Mouse (Mus musculus) intestine, embryonic 16.5 days (tissue): Measurements from ENCODE around the gene Cdk2ap2. TPM values are rescaled to one million over a fixed set of nuclear protein-coding genes. Genes with fewer than 3 reads are reported as not detected.

Experiments
- ATAC-seq: fragments of 200-750 bp; cut with Nextera tagmentation; 2 replicates; pipeline ENCODE4 v1.8.0; 2017; ENCODE audit warnings: moderate TSS enrichment, moderate library complexity
- H3K27ac ChIP-seq: fragments of 300-500 bp; sonication (generic); 2 replicates; pipeline ENCODE4 v1.5.1; 2014; ENCODE audit warnings: mild to moderate bottlenecking, low read length
- H3K27me3 ChIP-seq: fragments of 300-500 bp; sonication (generic); replicated peaks from 2 replicates; pipeline ENCODE4 v1.6.1; 2014; ENCODE audit warnings: low read length, control low read depth, mixed read lengths; ENCODE audit not compliant: control insufficient read depth, insufficient read depth
- H3K36me3 ChIP-seq: fragments of 300-500 bp; sonication (generic); 2 replicates; pipeline ENCODE4 v1.6.1; 2014; ENCODE audit warnings: low read length, control low read depth; ENCODE audit not compliant: control insufficient read depth, insufficient read depth
- H3K4me1 ChIP-seq: fragments of 300-500 bp; sonication (generic); 2 replicates; pipeline ENCODE4 v1.6.1; 2014; ENCODE audit warnings: low read length, control low read depth, mixed read lengths; ENCODE audit not compliant: control insufficient read depth, insufficient read depth
- H3K4me2 ChIP-seq: fragments of 300-500 bp; sonication (generic); 2 replicates; pipeline ENCODE4 v1.6.1; 2014; ENCODE audit warnings: low read depth, low read length, control low read depth
- H3K4me3 ChIP-seq: fragments of 300-500 bp; sonication (generic); 2 replicates; pipeline ENCODE4 v1.5.1; 2014; ENCODE audit warnings: mild to moderate bottlenecking, low read length
- H3K9ac ChIP-seq: fragments of 300-500 bp; sonication (generic); 2 replicates; pipeline ENCODE4 v1.6.1; 2014; ENCODE audit warnings: low read depth, low read length
- H3K9me3 ChIP-seq: fragments of 300-500 bp; sonication (generic); 2 replicates; pipeline ENCODE4 v1.6.1; 2016; ENCODE audit warnings: low read length, control low read depth; ENCODE audit not compliant: control insufficient read depth
- WGBS: fragments of 180-500 bp; shearing (Covaris S2); extraction: QIAGEN DNeasy Blood & Tissue Kit; methylation state at CpG from one replicate; pipeline ENCODE4 v1.1.7; 2014; 5-methylcytosine and 5-hydroxymethylcytosine counted together
- polyA plus RNA-seq: library from polyadenylated mRNA; unstranded; fragments of >200 nt; fragmentation: Nextera tagmentation; extraction: Ambion mirVana; gene quantifications from 2 replicates; pipeline ENCODE4 v1.2.1, GENCODE M21; 2015

The Cdk2ap2 gene
- polyA plus RNA-seq, 1 experiment from 2014 or later = 159 TPM

GRCm38 (mm10) chr19:4086156-4086555 lies 10.8 kb upstream of the Cdk2ap2 start:
- no peaks in the 10 kb centered on the region for H3K9me3 ChIP-seq
- H3K27ac ChIP-seq = no peak overlapping the region
- H3K36me3 ChIP-seq = no peaks in the 10 kb centered on the region
- no peaks in the 10 kb centered on the region for H3K27me3 ChIP-seq
- no peak overlapping the region for H3K9ac ChIP-seq
- 91% methylated on average over 15 of the region's 15 CpGs for WGBS
- no peak overlapping the region for H3K4me3 ChIP-seq
- no peaks in the 10 kb centered on the region for H3K4me1 ChIP-seq
- H3K4me2 ChIP-seq = no peak overlapping the region
- no peak for ATAC-seq

GRCm38 (mm10) chr19:4087090-4087489 lies 9.9 kb upstream of the Cdk2ap2 start:
- no peak for ATAC-seq
- Histone ChIP-seq H3K4me3 (no peak overlapping the region), H3K9ac (no peak overlapping the region), H3K27ac (no peak overlapping the region), H3K9me3 (no peaks in the 10 kb centered on the region), H3K36me3 (no peaks in the 10 kb centered on the region), H3K27me3 (no peaks in the 10 kb centered on the region), H3K4me2 (no peak overlapping the region), H3K4me1 (no peaks in the 10 kb centered on the region)
- 86% methylated on average over 5 of the region's 5 CpGs for WGBS

DNA sequence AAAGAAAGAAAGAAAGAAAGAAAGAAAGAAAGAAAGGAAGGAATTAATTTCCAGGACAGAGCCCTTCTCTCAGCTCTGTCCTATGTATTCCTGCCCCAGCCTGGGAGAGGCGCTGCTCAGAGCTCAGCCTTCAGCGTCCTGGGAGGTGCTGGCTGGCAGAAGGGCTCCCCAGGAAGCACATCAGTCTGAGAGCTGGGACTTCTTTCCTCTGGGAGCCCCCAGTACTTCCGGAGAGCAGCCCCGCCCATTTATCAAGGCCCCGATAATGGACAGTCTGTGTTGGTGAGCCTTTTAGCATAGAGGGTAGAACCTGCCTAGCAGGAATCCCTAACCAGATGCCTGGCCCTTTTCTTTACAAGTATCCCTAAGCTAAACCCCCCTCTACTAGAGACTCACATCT lies 8.8 kb upstream of the Cdk2ap2 start:
- H3K4me3 ChIP-seq = no peak overlapping the region
- no peak overlapping the region for H3K27ac ChIP-seq
- H3K36me3 ChIP-seq = no peaks in the 10 kb centered on the region
- no peaks in the 10 kb centered on the region for H3K27me3 ChIP-seq
- no peak overlapping the region for H3K4me2 ChIP-seq
- H3K4me1 ChIP-seq = peaks cover 4% of the 10 kb centered on the region; the same call in 1 of the 2 replicates
- no peak overlapping the region for H3K9ac ChIP-seq
- no peak for ATAC-seq
- no peaks in the 10 kb centered on the region for H3K9me3 ChIP-seq
- WGBS = 33% methylated on average over 5 of the region's 5 CpGs

- no peak overlapping the region for H3K4me3 ChIP-seq
- H3K36me3 ChIP-seq = no peaks in the 10 kb centered on the region
- no peak for ATAC-seq
Observed at GRCm38 (mm10) chr19:4089128-4089527, 7.9 kb upstream of the Cdk2ap2 start.

GRCm38 (mm10) chr19:4090446-4090845 lies 6.5 kb upstream of the Cdk2ap2 start:
- no peak for ATAC-seq
- Histone ChIP-seq H3K4me3 (no peak overlapping the region), H3K4me2 (no peak overlapping the region), H3K4me1 (peaks cover 4% of the 10 kb centered on the region; the same call in 1 of the 2 replicates), H3K36me3 (no peaks in the 10 kb centered on the region), H3K27me3 (no peaks in the 10 kb centered on the region), H3K27ac (no peak overlapping the region), H3K9ac (no peak overlapping the region), H3K9me3 (no peaks in the 10 kb centered on the region)
- WGBS = 88% methylated on average over 3 of the region's 3 CpGs

More at GRCm38 (mm10) chr19:4089128-4089527, 7.9 kb upstream of the Cdk2ap2 start:
- H3K4me1 ChIP-seq = peaks cover 4% of the 10 kb centered on the region; the same call in 1 of the 2 replicates
- H3K9ac ChIP-seq = no peak overlapping the region
- WGBS = 79% methylated on average over 6 of the region's 6 CpGs
- H3K9me3 ChIP-seq = no peaks in the 10 kb centered on the region
- no peak overlapping the region for H3K4me2 ChIP-seq
- no peak overlapping the region for H3K27ac ChIP-seq
- no peaks in the 10 kb centered on the region for H3K27me3 ChIP-seq

GRCm38 (mm10) chr19:4091383-4091782 lies 5.6 kb upstream of the Cdk2ap2 start:
- Histone ChIP-seq H3K4me3 (no peak overlapping the region), H3K9ac (no peak overlapping the region), H3K9me3 (no peaks in the 10 kb centered on the region), H3K27ac (no peak overlapping the region), H3K27me3 (no peaks in the 10 kb centered on the region), H3K4me1 (peaks cover 4% of the 10 kb centered on the region), H3K4me2 (no peak overlapping the region), H3K36me3 (no peaks in the 10 kb centered on the region)
- ATAC-seq = no peak
- WGBS = 64% methylated on average over 2 of the region's 2 CpGs

DNA sequence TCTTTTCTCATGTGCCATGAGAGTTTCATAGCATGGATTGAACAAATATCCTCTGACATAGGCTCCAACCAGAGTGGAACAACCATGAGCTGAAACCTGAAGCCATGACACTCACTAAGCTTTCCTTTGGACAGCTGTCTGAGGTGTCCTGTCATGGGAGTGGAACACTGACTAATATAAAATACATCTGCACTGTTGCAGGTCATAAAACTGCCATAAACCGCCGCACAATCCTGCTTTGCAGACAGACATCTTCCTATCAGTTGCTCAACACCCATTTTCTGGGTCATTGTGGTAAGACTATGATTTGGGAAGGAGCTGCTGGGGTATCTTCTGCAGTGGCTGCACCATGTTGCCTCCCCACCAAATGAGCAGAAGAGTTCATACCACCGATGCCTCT lies 4.2 kb upstream of the Cdk2ap2 start:
- no peak overlapping the region for H3K9ac ChIP-seq
- H3K4me1 ChIP-seq = peaks cover 8% of the 10 kb centered on the region
- no peak overlapping the region for H3K4me2 ChIP-seq
- H3K4me3 ChIP-seq = no peak overlapping the region
- no peaks in the 10 kb centered on the region for H3K36me3 ChIP-seq
- H3K27me3 ChIP-seq = no peaks in the 10 kb centered on the region
- ATAC-seq = no peak
- H3K9me3 ChIP-seq = no peaks in the 10 kb centered on the region
- 68% methylated on average over 3 of the region's 3 CpGs for WGBS
- no peak overlapping the region for H3K27ac ChIP-seq

- Histone ChIP-seq H3K9ac (no peak overlapping the region), H3K4me2 (no peak overlapping the region), H3K27me3 (no peaks in the 10 kb centered on the region), H3K9me3 (no peaks in the 10 kb centered on the region), H3K4me1 (peaks cover 17% of the 10 kb centered on the region), H3K27ac (no peak overlapping the region), H3K36me3 (no peaks in the 10 kb centered on the region), H3K4me3 (no peak overlapping the region)
- 60% methylated on average over 7 of the region's 7 CpGs for WGBS
- no peak for ATAC-seq
Observed at GRCm38 (mm10) chr19:4093772-4094171, 3.2 kb upstream of the Cdk2ap2 start.

DNA sequence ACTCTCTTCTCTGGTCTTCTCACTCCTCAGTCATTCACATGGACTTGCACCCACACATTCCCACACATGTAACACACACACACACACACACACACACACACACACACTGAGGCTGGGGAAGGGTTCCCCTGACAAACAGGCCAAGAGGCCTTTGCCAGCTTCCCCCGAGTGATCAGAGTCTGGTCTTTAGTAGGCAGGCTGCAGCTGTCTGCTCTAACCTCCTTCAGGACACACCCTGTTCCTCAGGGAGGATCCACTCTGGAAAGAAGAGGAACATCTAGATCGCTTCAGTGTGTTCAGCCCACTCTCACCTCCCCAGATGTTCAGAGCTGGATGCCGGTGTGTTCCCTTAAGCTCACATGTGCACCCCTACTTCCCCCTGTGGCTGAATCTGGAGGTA lies 2.6 kb upstream of the Cdk2ap2 start:
- H3K4me2 ChIP-seq = no peak overlapping the region
- H3K36me3 ChIP-seq = no peaks in the 10 kb centered on the region
- ATAC-seq = no peak
- no peak overlapping the region for H3K27ac ChIP-seq
- H3K9me3 ChIP-seq = no peaks in the 10 kb centered on the region
- no peak overlapping the region for H3K9ac ChIP-seq
- H3K4me3 ChIP-seq = no peak overlapping the region
- no peaks in the 10 kb centered on the region for H3K27me3 ChIP-seq
- peaks cover 22% of the 10 kb centered on the region for H3K4me1 ChIP-seq
- WGBS = 73% methylated on average over 3 of the region's 3 CpGs

- ATAC-seq = no peak
- H3K4me1 ChIP-seq = peaks cover 27% of the 10 kb centered on the region
- WGBS = 77% methylated on average over 5 of the region's 5 CpGs
- no peaks in the 10 kb centered on the region for H3K9me3 ChIP-seq
- no peaks in the 10 kb centered on the region for H3K36me3 ChIP-seq
- no peak overlapping the region for H3K4me3 ChIP-seq
- H3K27me3 ChIP-seq = no peaks in the 10 kb centered on the region
- no peak overlapping the region for H3K27ac ChIP-seq
- H3K9ac ChIP-seq = no peak overlapping the region
- H3K4me2 ChIP-seq = no peak overlapping the region
Observed at GRCm38 (mm10) chr19:4094774-4095303, 2.1 kb upstream of the Cdk2ap2 start.
